Mouse (Mus musculus) heart, postnatal 0 days (tissue): ENCODE results near the gene Slc40a1. TPM values are rescaled to one million over a fixed set of nuclear protein-coding genes. Genes with fewer than 3 reads are reported as not detected.

Experiments used
- ATAC-seq: fragments of 200-750 bp; cut with Nextera tagmentation; 2 replicates; pipeline ENCODE4 v1.8.0; 2017; ENCODE audit warnings: low read depth, moderate number of reproducible peaks, moderate library complexity; ENCODE audit not compliant: insufficient read depth
- DNase-seq: peaks from one replicate; pipeline ENCODE4 v3.0.0-alpha.2; 2016; ENCODE audit warnings: low spot score
- H3K27ac ChIP-seq: fragments of 300-500 bp; sonication (generic); 2 replicates; pipeline ENCODE4 v1.5.1; 2014; ENCODE audit warnings: low read depth, mild to moderate bottlenecking
- H3K27me3 ChIP-seq: fragments of 300-500 bp; sonication (generic); 2 replicates; pipeline ENCODE4 v1.6.1; 2014; ENCODE audit warnings: low read length, mixed read lengths; ENCODE audit not compliant: control insufficient read depth, insufficient read depth
- H3K36me3 ChIP-seq: fragments of 300-500 bp; sonication (generic); replicated peaks from 2 replicates; pipeline ENCODE4 v1.6.1; 2014; ENCODE audit warnings: low read length, mixed read lengths; ENCODE audit not compliant: control insufficient read depth, insufficient read depth
- H3K4me1 ChIP-seq: fragments of 300-500 bp; sonication (generic); 2 replicates; pipeline ENCODE4 v1.6.1; 2014; ENCODE audit warnings: antibody characterized with exemption; ENCODE audit not compliant: control insufficient read depth, insufficient read depth
- H3K4me2 ChIP-seq: fragments of 300-500 bp; sonication (generic); 2 replicates; pipeline ENCODE4 v1.6.1; 2014; ENCODE audit warnings: low read depth, mild to moderate bottlenecking, low read length, moderate library complexity
- H3K4me3 ChIP-seq: fragments of 300-500 bp; sonication (generic); 2 replicates; pipeline ENCODE4 v1.5.1; 2014; ENCODE audit warnings: low read depth, low read length
- H3K9ac ChIP-seq: fragments of 300-500 bp; sonication (generic); replicated peaks from 2 replicates; pipeline ENCODE4 v1.6.1; 2014; ENCODE audit warnings: low read depth, low read length, mixed read lengths
- H3K9me3 ChIP-seq: fragments of 300-500 bp; sonication (generic); replicated peaks from 2 replicates; pipeline ENCODE4 v1.6.1; 2016; ENCODE audit warnings: low read length; ENCODE audit not compliant: control insufficient read depth
- CTCF ChIP-seq: IDR thresholded peaks from 2 replicates; pipeline ENCODE4 v1.5.1; 2016; ENCODE audit warnings: antibody characterized with exemption, control low read depth, low read depth
- EP300 ChIP-seq: IDR thresholded peaks from 2 replicates; pipeline ENCODE4 v1.6.1; 2016; ENCODE audit warnings: antibody characterized with exemption, low read depth
- WGBS: fragments of 180-500 bp; shearing (Covaris S2); extraction: QIAGEN DNeasy Blood & Tissue Kit; methylation state at CpG from one replicate; pipeline ENCODE4 v1.1.7; 2014; 5-methylcytosine and 5-hydroxymethylcytosine counted together
- polyA plus RNA-seq: library from polyadenylated mRNA; unstranded; fragments of >200 nt; fragmentation: Nextera tagmentation; extraction: Ambion mirVana; gene quantifications from 2 replicates; pipeline ENCODE4 v1.2.1, GENCODE M21; 2015
- total RNA-seq: library from RNA; depleted of rRNA; stranded (reverse); fragments of >200 nt; gene quantifications from 2 replicates; pipeline ENCODE4 v1.2.3, GENCODE M21; 2014; ENCODE audit warnings: low replicate concordance

The Slc40a1 gene
- total and polyA plus RNA-seq, 2 experiments from 2014 or later: 9.5 to 16.9 TPM

DNA sequence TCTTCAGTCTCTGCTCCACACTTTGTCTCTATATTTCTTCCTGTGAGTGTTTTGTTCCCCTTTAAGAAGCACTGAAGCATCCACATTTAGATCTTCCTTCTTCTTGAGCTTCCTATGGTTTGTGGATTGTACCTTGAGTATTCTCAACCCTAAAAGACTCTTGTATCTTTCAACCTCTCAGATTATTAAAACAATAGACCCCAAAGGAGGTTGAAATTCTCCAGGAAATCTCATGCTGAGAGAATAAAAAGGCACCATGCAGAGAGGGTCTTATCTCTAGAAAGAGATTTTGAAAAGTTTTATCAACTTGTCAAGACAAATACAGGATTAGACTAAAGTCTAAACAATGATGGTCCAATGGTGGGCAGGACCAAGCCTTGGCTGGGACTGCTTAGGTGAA is 42.9 kb downstream of the Slc40a1 start:
- Histone ChIP-seq H3K4me1 (no peaks in the 10 kb centered on the region), H3K4me2 (no peak overlapping the region), H3K4me3 (no peak overlapping the region), H3K27ac (no peak overlapping the region), H3K27me3 (no peaks in the 10 kb centered on the region), H3K36me3 (no peaks in the 10 kb centered on the region), H3K9ac (no peak overlapping the region), H3K9me3 (no peaks in the 10 kb centered on the region)
- no peak for ATAC-seq
- DNase-seq: no peak
- no peak for TF ChIP-seq CTCF

DNA sequence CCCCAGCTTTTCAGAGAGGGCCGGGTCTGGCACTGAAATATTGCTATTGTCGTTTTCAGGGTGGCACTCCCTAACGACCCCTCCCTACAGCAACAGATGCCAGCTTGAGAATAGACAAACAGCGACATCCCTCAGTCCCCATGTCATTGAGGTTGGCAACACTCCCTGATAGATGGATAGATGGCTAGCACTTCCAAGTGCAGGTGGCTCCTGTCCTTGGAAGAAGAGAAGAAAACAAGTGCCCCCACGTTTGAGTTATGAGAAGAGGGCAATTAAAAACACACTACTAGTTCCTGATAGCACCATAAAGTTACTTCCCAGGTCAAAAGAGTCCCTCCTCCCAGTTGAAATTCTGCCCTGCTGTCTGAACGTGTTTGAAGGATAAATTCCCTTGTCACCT is 44.2 kb downstream of the Slc40a1 start:
- no peaks in the 10 kb centered on the region for H3K4me1 ChIP-seq
- H3K9ac ChIP-seq: no peak overlapping the region
- H3K36me3 ChIP-seq: no peaks in the 10 kb centered on the region
- no peaks in the 10 kb centered on the region for H3K27me3 ChIP-seq
- H3K27ac ChIP-seq: no peak overlapping the region
- TF ChIP-seq CTCF: no peak
- no peak for TF ChIP-seq EP300
- H3K4me3 ChIP-seq: no peak overlapping the region
- WGBS: 53% methylated on average over 6 of the region's 6 CpGs
- H3K4me2 ChIP-seq: no peak overlapping the region
- H3K9me3 ChIP-seq: no peaks in the 10 kb centered on the region
- ATAC-seq: no peak
- DNase-seq: no peak

DNA sequence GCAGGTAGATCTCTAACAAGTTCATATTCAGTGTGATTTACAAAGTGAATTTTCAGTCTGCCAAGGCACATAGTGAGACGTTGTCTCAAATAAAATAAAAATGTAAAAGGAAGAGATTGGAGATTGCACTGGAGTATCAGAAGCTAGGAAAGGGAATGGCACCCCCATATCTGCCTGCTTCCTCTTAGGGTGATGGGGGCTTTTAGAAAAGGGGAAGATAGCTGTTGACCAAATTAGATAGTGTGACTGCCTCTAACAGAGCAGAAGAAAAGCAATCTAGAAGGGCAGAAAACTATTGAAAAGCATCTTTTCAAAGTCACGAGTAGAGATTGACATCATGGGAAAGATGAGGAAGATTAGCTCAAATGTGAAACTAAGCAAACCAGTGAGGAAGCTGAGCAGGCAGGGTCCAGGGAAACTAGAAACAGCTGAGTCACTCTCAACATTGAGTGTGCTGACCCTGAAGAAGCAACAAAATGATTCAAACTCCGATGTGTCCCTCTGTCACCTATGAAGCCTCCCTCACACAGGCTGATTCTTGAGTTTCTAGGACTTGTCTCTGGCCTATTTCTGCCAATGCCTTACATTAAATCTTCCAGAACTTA is 45.0 kb downstream of the Slc40a1 start:
- H3K36me3 ChIP-seq: no peaks in the 10 kb centered on the region
- no peak overlapping the region for H3K9ac ChIP-seq
- TF ChIP-seq CTCF (no peak), EP300 (no peak)
- H3K27ac ChIP-seq: no peak overlapping the region
- H3K4me1 ChIP-seq: no peaks in the 10 kb centered on the region
- DNase-seq (no peak), ATAC-seq (no peak)
- no peak overlapping the region for H3K4me2 ChIP-seq
- H3K4me3 ChIP-seq: no peak overlapping the region
- no peaks in the 10 kb centered on the region for H3K27me3 ChIP-seq
- no peaks in the 10 kb centered on the region for H3K9me3 ChIP-seq
- 72% methylated on average over 3 of the region's 3 CpGs for WGBS

DNA sequence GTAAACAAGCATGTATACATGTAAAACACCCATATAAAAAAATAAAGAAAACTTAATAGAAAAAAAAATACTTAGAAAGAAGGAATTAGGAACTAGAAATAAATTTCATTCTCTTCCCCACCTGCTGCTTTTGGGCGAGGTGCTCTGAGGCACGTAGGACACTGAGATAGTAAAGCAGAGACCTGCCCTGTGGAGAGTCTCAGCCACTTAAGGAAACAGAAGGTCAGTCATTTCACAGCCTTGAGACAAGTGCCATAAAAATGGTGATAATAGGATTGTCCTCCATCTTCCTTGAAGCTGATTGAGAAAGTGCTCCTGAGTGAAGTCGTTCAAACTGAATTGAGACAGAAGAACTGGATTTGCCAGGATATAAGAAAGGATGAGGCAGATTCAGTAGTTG is 48.9 kb downstream of the Slc40a1 start:
- ATAC-seq (no peak), DNase-seq (no peak)
- no peak overlapping the region for H3K4me3 ChIP-seq
- H3K36me3 ChIP-seq: no peaks in the 10 kb centered on the region
- H3K27ac ChIP-seq: no peak overlapping the region
- no peaks in the 10 kb centered on the region for H3K4me1 ChIP-seq
- H3K9me3 ChIP-seq: no peaks in the 10 kb centered on the region
- WGBS: 76% methylated on average over 3 of the region's 3 CpGs
- no peak overlapping the region for H3K9ac ChIP-seq
- TF ChIP-seq EP300: no peak
- TF ChIP-seq CTCF: no peak
- no peak overlapping the region for H3K4me2 ChIP-seq
- no peaks in the 10 kb centered on the region for H3K27me3 ChIP-seq

DNA sequence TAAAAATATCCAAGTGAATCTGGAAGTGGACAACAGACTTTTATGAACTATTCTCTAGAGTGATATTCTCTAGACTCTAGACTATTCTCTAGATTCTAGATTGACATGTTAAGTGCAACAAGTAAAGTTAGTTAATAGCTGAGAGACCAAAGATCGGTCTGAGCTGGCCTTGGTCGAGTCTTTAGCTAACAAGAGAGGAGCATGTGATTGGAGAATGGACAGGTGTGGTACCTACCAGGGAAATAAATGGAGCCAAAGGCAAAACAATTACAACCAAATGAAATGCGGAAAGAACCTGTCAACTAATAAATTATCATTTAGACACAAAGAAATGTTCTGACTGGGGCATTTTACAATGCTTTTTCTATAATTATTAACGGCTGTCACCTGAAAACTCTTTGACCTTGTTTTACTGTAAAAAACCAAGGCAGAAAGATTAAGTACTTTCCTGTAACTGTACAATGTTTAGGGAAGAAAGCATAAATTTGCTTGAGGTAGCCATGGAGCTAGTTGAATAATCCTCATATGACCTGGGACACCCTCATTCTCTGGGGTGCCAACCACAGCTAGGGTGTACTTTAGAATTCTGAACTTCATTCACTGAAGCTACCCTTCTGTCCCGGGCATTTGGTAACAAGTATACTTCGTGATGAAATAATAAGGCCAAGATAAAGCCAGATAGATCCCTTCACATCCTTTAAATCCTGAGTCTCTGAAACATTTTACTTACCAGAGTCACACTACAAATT is 49.7 kb downstream of the Slc40a1 start:
- Histone ChIP-seq H3K4me2 (no peak overlapping the region), H3K27me3 (no peaks in the 10 kb centered on the region), H3K4me3 (no peak overlapping the region), H3K9ac (no peak overlapping the region), H3K9me3 (no peaks in the 10 kb centered on the region), H3K27ac (no peak overlapping the region), H3K36me3 (no peaks in the 10 kb centered on the region), H3K4me1 (no peaks in the 10 kb centered on the region)
- ATAC-seq (no peak), DNase-seq (no peak)
- TF ChIP-seq CTCF (no peak), EP300 (no peak)
- 80% methylated on average over 6 of the region's 6 CpGs for WGBS

DNA sequence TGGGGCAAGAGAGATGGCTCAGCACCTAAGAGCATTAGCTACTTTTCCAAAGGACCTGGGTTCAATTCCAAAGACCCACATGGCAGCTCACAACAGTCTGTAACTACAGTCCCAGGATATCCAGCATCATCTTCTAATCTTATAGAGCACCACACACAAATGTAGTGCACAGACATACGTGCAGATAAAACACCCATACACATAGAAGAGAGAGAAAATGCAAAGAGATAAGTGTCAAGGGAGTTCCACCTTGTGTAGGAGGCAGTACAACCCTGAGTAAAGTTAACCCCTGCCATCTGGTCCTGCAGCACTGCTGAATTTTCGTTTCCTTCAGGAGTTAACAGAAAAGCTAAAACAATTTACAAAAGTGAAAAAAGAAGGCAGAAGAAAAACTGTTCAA is 50.7 kb downstream of the Slc40a1 start:
- no peaks in the 10 kb centered on the region for H3K27me3 ChIP-seq
- H3K9ac ChIP-seq: no peak overlapping the region
- ATAC-seq: no peak
- no peaks in the 10 kb centered on the region for H3K36me3 ChIP-seq
- H3K4me2 ChIP-seq: no peak overlapping the region
- no peak overlapping the region for H3K27ac ChIP-seq
- no peak overlapping the region for H3K4me3 ChIP-seq
- DNase-seq: no peak
- H3K9me3 ChIP-seq: no peaks in the 10 kb centered on the region
- WGBS: 60% methylated on average over 2 of the region's 2 CpGs
- TF ChIP-seq EP300 (no peak), CTCF (no peak)
- H3K4me1 ChIP-seq: no peaks in the 10 kb centered on the region
